Mouse (Mus musculus) spleen, postnatal 36 days (tissue): ENCODE results near the gene Mark3.
"Not testable (repeated sequence)": the region's sequence is repeated elsewhere in the genome, so short reads cannot be mapped to it uniquely, and the experiment has no call there.

ENCODE experiments used
- DNase-seq, 2 experiments: peaks; one replicate each; pipeline ENCODE4 v3.0.0; 2022; ENCODE audit warnings: low spot score in 2 of 2, mixed read lengths in 1 of 2

Mark3 gene

GRCm38 (mm10) chr12:111652953-111653352 lies 78.6 kb downstream of the Mark3 start:
- DNase-seq, result no peak

- peak in 1 of 2 experiments; percentile 28 for DNase-seq
Observed at GRCm38 (mm10) chr12:111653434-111653833, 79.1 kb downstream of the Mark3 start.

DNA sequence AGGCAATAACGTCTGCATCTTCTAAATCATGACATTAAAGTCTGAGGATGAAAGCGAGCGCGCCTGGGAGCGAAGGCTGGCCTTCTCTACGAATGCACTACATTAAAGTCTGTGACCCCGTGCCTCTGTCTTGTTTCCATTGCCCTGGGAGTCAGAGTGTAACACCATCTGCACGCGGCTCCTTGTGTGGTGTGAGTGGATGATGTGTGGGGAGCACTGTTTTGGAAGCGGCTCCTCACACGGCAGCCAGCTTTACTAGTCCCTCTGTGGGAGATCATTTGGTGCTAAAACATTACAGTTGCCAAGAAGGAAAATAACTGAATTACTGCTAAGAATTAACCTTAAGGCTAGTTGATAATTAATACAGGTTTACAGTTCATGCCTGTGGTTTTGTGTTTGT lies 81.4 kb downstream of the Mark3 start:
- no peak for DNase-seq

DNA sequence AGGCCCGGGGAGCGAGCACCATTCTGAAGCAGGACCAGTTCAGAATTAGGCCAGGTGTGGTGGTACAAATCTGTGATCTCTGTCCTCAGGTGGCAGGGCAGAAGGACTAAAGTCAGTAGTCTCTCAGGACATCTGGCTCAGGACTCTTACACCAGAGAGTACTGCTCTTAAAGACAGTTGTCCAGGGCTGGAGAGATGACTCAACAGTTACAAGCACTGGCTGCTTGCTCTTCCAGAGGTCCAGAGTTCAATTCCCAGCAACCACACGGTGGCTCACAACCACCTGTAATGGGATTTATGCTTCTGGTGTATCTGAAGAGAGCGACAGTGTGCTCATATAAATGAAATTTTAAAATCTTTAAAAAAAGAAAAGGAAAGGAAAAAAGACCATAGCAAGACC lies 85.0 kb downstream of the Mark3 start:
- DNase-seq, result no peak

DNA sequence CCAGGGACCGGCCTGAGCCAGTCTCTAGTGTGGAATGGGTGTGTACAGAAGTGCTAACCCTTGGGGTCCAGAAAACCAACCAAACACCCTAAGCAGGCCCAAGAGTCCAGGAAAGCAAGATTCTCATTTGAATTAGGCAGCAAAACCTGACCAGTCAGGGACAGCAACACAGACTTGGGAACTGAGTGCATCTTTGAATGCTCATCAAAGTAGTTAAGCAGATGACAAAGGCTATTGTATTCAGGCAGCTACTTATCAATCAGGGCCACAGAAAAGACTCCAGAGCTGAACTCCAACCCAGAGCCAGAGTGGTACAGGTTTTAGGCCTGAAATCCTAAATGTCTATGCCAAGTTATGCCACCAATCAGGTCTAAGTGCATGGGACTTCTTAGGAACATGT lies 86.3 kb downstream of the Mark3 start:
- DNase-seq, result no peak

DNA sequence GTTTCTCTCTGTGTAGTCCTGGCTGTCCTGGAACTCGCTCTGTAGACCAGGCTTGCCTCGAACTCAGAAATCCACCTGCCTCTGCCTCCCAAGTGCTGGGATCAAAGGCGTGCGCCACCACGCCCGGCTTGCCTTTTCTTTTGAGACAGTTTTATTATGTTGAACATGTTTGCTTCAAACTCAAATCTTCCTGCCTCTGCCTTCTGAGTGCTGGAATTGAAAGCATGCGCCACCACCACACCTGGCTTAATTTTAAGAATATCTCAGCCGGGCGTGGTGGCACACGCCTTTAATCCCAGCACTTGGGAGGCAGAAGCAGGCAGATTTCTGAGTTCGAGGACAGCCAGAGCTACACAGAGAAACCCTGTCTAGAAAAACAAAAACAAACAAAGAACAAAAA lies 87.2 kb downstream of the Mark3 start:
- not testable (repeated sequence) for DNase-seq

- no peak for DNase-seq
Observed at GRCm38 (mm10) chr12:111663228-111664143, 89.2 kb downstream of the Mark3 start.

- no peak for DNase-seq
Observed at GRCm38 (mm10) chr12:111664144-111664634, 89.9 kb downstream of the Mark3 start.

DNA sequence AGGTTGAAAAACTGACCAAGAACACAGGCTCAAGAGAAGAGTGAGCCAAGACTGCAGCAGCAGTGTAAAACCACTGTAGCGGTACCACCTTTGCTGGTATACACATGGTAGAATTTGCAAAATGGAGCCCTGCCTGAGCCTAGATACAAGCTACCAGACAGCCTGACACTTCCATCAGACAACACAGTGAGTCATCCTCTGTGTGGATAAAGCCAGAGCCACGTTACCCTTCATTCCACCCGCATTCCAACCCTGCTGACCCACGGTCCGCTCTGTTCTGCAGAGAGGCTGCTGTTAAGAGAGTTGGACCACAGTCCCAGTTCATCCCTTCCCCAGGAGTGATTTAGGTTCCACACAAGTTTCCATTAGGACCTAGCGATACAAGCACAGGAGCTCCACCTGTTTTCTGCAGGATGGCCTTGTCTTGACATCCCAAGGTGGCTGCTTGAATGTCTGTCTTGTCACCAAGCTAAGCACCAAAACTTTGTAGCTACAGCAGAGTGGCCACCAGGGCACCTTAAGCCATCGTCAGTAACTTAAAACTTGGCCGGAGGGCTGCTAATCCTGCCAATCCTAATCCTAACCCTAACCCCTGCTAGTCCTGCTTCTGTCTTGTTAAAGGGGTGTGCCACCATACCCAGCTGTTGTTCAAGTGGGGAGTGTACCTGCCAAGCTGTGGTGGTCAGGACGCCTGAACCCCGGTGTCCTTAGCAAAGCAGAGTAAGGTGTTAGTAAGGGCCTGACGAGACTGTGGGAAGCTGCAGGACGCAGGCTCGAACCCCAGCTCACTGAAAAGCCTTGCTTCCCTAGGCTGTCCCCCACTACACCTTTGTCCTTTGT lies 90.9 kb downstream of the Mark3 start:
- no peak for DNase-seq

GRCm38 (mm10) chr12:111666380-111666779 lies 92.1 kb downstream of the Mark3 start:
- DNase-seq, result no peak

GRCm38 (mm10) chr12:111667421-111667820 lies 93.1 kb downstream of the Mark3 start:
- no peak for DNase-seq

DNA sequence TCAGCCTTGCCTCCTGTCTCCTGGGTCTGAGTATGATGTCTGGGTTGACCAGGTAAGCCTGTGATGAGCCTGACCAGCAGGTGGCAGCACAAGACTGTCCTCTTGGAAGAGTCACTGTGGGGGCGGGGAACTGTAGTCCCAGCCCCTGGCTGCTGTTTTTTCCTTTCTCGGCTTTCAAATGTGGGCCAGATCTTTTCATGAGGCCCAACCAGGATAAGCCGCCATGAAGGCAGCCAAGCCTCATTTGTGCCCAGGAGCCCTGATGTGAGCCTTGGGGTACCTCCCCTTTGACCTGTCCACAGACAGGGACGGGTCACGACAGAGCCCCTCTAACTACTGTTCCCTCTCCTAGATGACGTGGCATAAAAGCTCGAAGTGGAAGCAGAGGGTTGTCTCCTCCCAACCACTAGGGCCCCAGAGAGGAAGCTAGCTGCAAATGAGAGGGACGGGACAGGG lies 94.2 kb downstream of the Mark3 start:
- peak; percentile 81 to 87 for DNase-seq

GRCm38 (mm10) chr12:111669000-111669788 lies 94.9 kb downstream of the Mark3 start:
- no peak for DNase-seq

GRCm38 (mm10) chr12:111669961-111670360 lies 95.6 kb downstream of the Mark3 start:
- DNase-seq, result no peak

GRCm38 (mm10) chr12:111670371-111670971 lies 96.1 kb downstream of the Mark3 start:
- DNase-seq, result no peak

DNA sequence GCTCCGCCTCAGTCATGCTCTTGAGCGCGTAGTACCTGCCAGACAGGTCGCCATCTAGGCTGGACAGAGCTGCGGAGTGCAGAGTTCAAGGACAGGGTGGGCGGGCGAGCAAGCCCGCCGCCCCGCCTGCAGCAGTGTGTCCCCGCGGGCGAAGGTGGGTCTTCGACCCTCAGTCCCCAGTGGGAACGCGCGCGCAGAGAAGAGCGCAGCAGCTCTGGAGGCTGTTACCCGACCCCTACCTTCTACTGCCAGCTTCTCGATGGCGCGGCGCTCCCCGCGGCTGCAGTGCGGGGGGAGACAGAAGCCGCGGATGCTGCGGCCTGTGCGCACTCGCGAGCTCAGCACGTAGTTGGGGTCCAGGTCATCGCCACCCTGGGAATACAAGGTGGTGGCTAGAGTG lies 96.7 kb downstream of the Mark3 start:
- DNase-seq, result no peak

GRCm38 (mm10) chr12:111671431-111671902 lies 97.1 kb downstream of the Mark3 start:
- no peak for DNase-seq

DNA sequence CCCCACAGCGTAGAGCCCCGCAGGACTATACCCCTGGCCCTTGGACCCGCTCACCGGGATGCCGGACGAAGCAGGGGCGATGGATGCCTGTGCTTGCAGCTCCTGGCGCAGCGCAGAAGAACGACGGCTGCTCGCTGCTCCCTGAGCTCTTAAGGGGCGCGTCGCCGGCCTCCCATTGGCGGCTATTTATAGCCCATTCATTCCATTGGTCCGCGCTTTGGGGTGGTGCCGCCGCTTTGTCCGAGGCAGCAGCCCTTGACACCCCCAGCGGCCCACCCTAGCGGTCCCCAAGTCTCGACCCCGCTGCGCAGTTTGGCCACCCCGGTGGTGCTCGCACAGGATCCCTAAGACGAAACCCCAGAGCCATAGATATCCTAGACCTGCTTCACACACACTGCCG lies 97.9 kb downstream of the Mark3 start, which contains the start of gene Ckb:
Gene Ckb (minus strand): TSS at position 163 of the 400 bp plus-strand sequence.
- peak; percentile 24 to 34 for DNase-seq

DNA sequence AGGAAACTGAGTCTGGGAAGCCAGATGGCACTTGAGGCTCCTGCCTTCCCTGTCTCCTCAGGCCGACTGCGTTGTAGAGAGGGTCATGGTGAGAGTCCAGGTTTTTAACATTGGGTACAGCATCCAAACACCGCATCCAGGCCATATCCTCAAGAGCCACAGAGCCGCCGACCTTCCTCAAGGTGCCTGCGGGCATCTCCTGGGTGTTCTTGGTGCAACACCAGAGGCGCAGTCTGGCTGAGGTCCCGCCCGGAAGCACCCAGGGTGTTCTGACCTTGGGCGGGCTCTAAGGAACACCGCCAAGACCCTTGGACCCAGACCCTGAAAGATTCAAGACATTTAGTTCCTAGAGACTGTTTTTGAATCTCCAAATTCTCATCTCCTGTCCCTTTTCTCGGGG lies 98.3 kb downstream of the Mark3 start:
- DNase-seq, result no peak

GRCm38 (mm10) chr12:111674850-111675486 lies 100.6 kb downstream of the Mark3 start:
- DNase-seq, result no peak
